Comparison of ENCODE assay signal across 20 mouse cellular contexts in genomic region chr15:23104668-23105380, GRCm38 (mm10).
A peak's percentile ranks its signal among the peaks of the same experiment; 100 is the strongest.
DNase-seq lines count a peak whose midpoint lies in the region; ATAC-seq and TF ChIP-seq lines count a peak whose summit lies in the region.
"Had no signal": no experiment of that assay in that cellular context is flagged by ENCODE, and none has a peak within 500 bp of the region (broad histone marks: within the 10 kb centered on the region; RNA-seq: fewer than 3 reads in every experiment).

No protein-coding gene starts in this region.

- no peaks in the 10 kb centered on the region for H3K27me3 ChIP-seq in intestine, embryonic 15.5 days (replicated peaks)
- no peaks in the 10 kb centered on the region for H3K27me3 ChIP-seq in midbrain, postnatal 0 days (ENCODE audit: insufficient read depth, low read length)
- H3K27me3 ChIP-seq: megakaryocyte, embryonic 14.5 days had no signal

- H3K4me1 ChIP-seq in intestine, embryonic 15.5 days (replicated peaks): no peaks in the 10 kb centered on the region
- H3K4me1 ChIP-seq in midbrain, postnatal 0 days (ENCODE audit: insufficient read depth, low read length): no peaks in the 10 kb centered on the region
- H3K4me1 ChIP-seq: megakaryocyte, embryonic 14.5 days had no signal

- H3K27ac ChIP-seq in intestine, embryonic 15.5 days: no peak overlapping the region
- H3K27ac ChIP-seq in midbrain, postnatal 0 days (ENCODE audit: low read depth, low read length): no peak overlapping the region
- H3K27ac ChIP-seq: hindbrain, postnatal 0 days; kidney, postnatal 0 days; liver, embryonic 14.5 days had no signal

- H3K9me3 ChIP-seq in intestine, embryonic 15.5 days: no peaks in the 10 kb centered on the region
- H3K9me3 ChIP-seq in midbrain, postnatal 0 days (ENCODE audit: low read length): no peaks in the 10 kb centered on the region
- H3K9me3 ChIP-seq: megakaryocyte, embryonic 14.5 days had no signal

- 39% methylated on average over 5 of the region's 5 CpGs for WGBS in intestine, embryonic 15.5 days
- 39% methylated on average over 5 of the region's 5 CpGs for WGBS in midbrain, postnatal 0 days

- no peak overlapping the region for H3K9ac ChIP-seq in intestine, embryonic 15.5 days
- H3K9ac ChIP-seq in midbrain, postnatal 0 days (replicated peaks; ENCODE audit: low read length, poor library complexity, severe bottlenecking): no peak overlapping the region
- H3K9ac ChIP-seq: liver, embryonic 14.5 days had no signal

- DNase-seq in heart, adult 11 months: peak; percentile 82
- DNase-seq in heart, adult 9 months (ENCODE audit: low spot score in 2 of 2): no peak
- DNase-seq in right cerebral cortex, adult 18-20 months: peak; percentile 6
- no peak for DNase-seq in right cerebral cortex, postnatal 10 days (ENCODE audit: low spot score in 2 of 2)
- peak; percentile 34 for DNase-seq in brain, embryonic 14.5 days (ENCODE audit: low read depth)
- DNase-seq in gastrocnemius, postnatal 10 days: no peak
- no peak for DNase-seq in midbrain, postnatal 0 days (ENCODE audit: low spot score)
- DNase-seq: B cell, adult 2 months; cerebellum, adult 8-10 months; gastrocnemius, postnatal 14 days; heart, postnatal 36 days; layer of hippocampus, adult 9-11 months; lung, postnatal 10 days; thymus, postnatal 4 days had no signal

- TF ChIP-seq POLR2A in brain, embryonic 14.5 days (IDR thresholded peaks at IDR 0.05; ENCODE audit: borderline replicate concordance, extremely low read depth, insufficient read depth, insufficient read length, poor library complexity, severe bottlenecking): no peak

- H3K4me2 ChIP-seq in intestine, embryonic 15.5 days (replicated peaks): no peak overlapping the region
- H3K4me2 ChIP-seq in midbrain, postnatal 0 days (ENCODE audit: low read depth, low read length, poor library complexity, severe bottlenecking): no peak overlapping the region
- H3K4me2 ChIP-seq: heart, embryonic 11.5 days had no signal

- TF ChIP-seq CTCF in brain, embryonic 14.5 days (IDR thresholded peaks at IDR 0.05; ENCODE audit: borderline replicate concordance, extremely low read depth, insufficient read depth, insufficient read length): no peak
- no peak for TF ChIP-seq CTCF in midbrain, postnatal 0 days (IDR thresholded peaks at IDR 0.05)

- no peak overlapping the region for H3K4me3 ChIP-seq in intestine, embryonic 15.5 days (replicated peaks)
- H3K4me3 ChIP-seq in midbrain, postnatal 0 days (ENCODE audit: low read depth, low read length): no peak overlapping the region
- H3K4me3 ChIP-seq: megakaryocyte, embryonic 14.5 days had no signal

- no peaks in the 10 kb centered on the region for H3K36me3 ChIP-seq in intestine, embryonic 15.5 days
- H3K36me3 ChIP-seq in midbrain, postnatal 0 days (ENCODE audit: insufficient read depth, low read length): no peaks in the 10 kb centered on the region

- no peak for ATAC-seq in intestine, embryonic 15.5 days
- ATAC-seq in midbrain, postnatal 0 days (ENCODE audit: low FRiP score): no peak
- ATAC-seq: hindbrain, postnatal 0 days had no signal

Comparison
In these comparisons a context has a peak if more than half of its experiments do, and no peak if none do; other contexts are left out.
1. DNase-seq: peak in heart, adult 11 months (single experiment), right cerebral cortex, adult 18-20 months (single experiment) and brain, embryonic 14.5 days (single experiment); none in heart, adult 9 months (0 of 2), right cerebral cortex, postnatal 10 days (0 of 2), gastrocnemius, postnatal 10 days (single experiment) and midbrain, postnatal 0 days (single experiment).